8 mouse cellular contexts compared by ENCODE assay signal in genomic region chr11:60178506-60178905, GRCm38 (mm10). TPM values are rescaled to one million over a fixed set of nuclear protein-coding genes. Genes with fewer than 3 reads are reported as not detected.
DNase-seq lines count a peak whose midpoint lies in the region; ATAC-seq and TF ChIP-seq lines count a peak whose summit lies in the region.

No protein-coding gene starts in this region.

- no peak for TF ChIP-seq EP300 in heart, adult 2 months (IDR thresholded peaks at IDR 0.05; ENCODE audit: insufficient read depth, low read depth, low read length)

- no peak for ATAC-seq in heart, embryonic 15.5 days (replicated peaks; ENCODE audit: insufficient number of reproducible peaks, insufficient read depth, low FRiP score, low read depth)
- ATAC-seq in embryonic facial prominence, embryonic 12.5 days (ENCODE audit: insufficient number of reproducible peaks, insufficient read depth, low FRiP score, low TSS enrichment), result no peak
- ATAC-seq in neural tube, embryonic 13.5 days (ENCODE audit: low read depth), result no peak

- intact Hi-C loops in heart, adult 2 months (cut with DNase I), result no loop called here

- no peak overlapping the region for H3K4me3 ChIP-seq in heart, embryonic 15.5 days
- no peak overlapping the region for H3K4me3 ChIP-seq in heart, adult 2 months
- H3K4me3 ChIP-seq in embryonic facial prominence, embryonic 12.5 days, result no peak overlapping the region
- no peak overlapping the region for H3K4me3 ChIP-seq in neural tube, embryonic 13.5 days

- H3K9me3 ChIP-seq in heart, embryonic 15.5 days (replicated peaks), result no peaks in the 10 kb centered on the region
- H3K9me3 ChIP-seq in embryonic facial prominence, embryonic 12.5 days, result no peaks in the 10 kb centered on the region
- no peaks in the 10 kb centered on the region for H3K9me3 ChIP-seq in neural tube, embryonic 13.5 days

- H3K36me3 ChIP-seq in heart, embryonic 15.5 days, result no peaks in the 10 kb centered on the region
- H3K36me3 ChIP-seq in heart, adult 2 months (ENCODE audit: control insufficient read depth, insufficient read depth, low read length), result no peaks in the 10 kb centered on the region
- no peaks in the 10 kb centered on the region for H3K36me3 ChIP-seq in embryonic facial prominence, embryonic 12.5 days
- no peaks in the 10 kb centered on the region; the same call in 1 of the 2 replicates for H3K36me3 ChIP-seq in neural tube, embryonic 13.5 days

- no peaks in the 10 kb centered on the region for H3K27me3 ChIP-seq in heart, embryonic 15.5 days
- no peaks in the 10 kb centered on the region for H3K27me3 ChIP-seq in heart, adult 2 months (ENCODE audit: control insufficient read depth, insufficient read depth, low read length)
- H3K27me3 ChIP-seq in embryonic facial prominence, embryonic 12.5 days, result no peaks in the 10 kb centered on the region
- no peaks in the 10 kb centered on the region for H3K27me3 ChIP-seq in neural tube, embryonic 13.5 days

- H3K27ac ChIP-seq in heart, embryonic 15.5 days, result peak overlapping the region; percentile 99
- H3K27ac ChIP-seq in heart, adult 2 months, result no peak overlapping the region
- H3K27ac ChIP-seq in embryonic facial prominence, embryonic 12.5 days, result no peak overlapping the region
- H3K27ac ChIP-seq in neural tube, embryonic 13.5 days (replicated peaks), result peak overlapping the region; percentile 100

- TF ChIP-seq CTCF in heart, adult 2 months (IDR thresholded peaks at IDR 0.05), result no peak

- 0 out of 2 replicates have a peak overlapping the region, but pooled peaks have one; percentile 1 for H3K9ac ChIP-seq in heart, embryonic 15.5 days
- H3K9ac ChIP-seq in heart, adult 2 months (ENCODE audit: low read depth, low read length), result no peak overlapping the region
- no peak overlapping the region for H3K9ac ChIP-seq in embryonic facial prominence, embryonic 12.5 days
- H3K9ac ChIP-seq in neural tube, embryonic 13.5 days, result peak overlapping the region; percentile 93; the same call in 1 of the 2 replicates

- peak overlapping the region; percentile 98; the same call in 1 of the 2 replicates for H3K4me2 ChIP-seq in heart, embryonic 15.5 days
- 0 out of 2 replicates have a peak overlapping the region, but pooled peaks have one; percentile 93 for H3K4me2 ChIP-seq in embryonic facial prominence, embryonic 12.5 days (replicated peaks)
- peak overlapping the region; percentile 98; the same call in 1 of the 2 replicates for H3K4me2 ChIP-seq in neural tube, embryonic 13.5 days

- H3K4me1 ChIP-seq in heart, embryonic 15.5 days (replicated peaks), result peaks cover 96% of the 10 kb centered on the region
- H3K4me1 ChIP-seq in heart, adult 2 months (ENCODE audit: control insufficient read depth, insufficient read depth, low read length), result peaks cover 21% of the 10 kb centered on the region
- H3K4me1 ChIP-seq in embryonic facial prominence, embryonic 12.5 days, result peaks cover 75% of the 10 kb centered on the region
- peaks cover 98% of the 10 kb centered on the region for H3K4me1 ChIP-seq in neural tube, embryonic 13.5 days (replicated peaks)

- H3K79me2 ChIP-seq in heart, adult 2 months (replicated peaks; ENCODE audit: control insufficient read depth, insufficient read depth, low read length), result no peaks in the 10 kb centered on the region

- DNase-seq in heart, adult 2 months, result no peak
- peak; percentile 83 for DNase-seq in kidney, adult 9 months
- DNase-seq in retina, postnatal 1 day, result no peak
- no peak for DNase-seq in T-cell, adult 2 months (ENCODE audit: low spot score)
- DNase-seq in thymus, postnatal 36 days, result no peak

- TF ChIP-seq POLR2A in heart, adult 2 months (IDR thresholded peaks at IDR 0.05; ENCODE audit: insufficient read depth, low read depth, low read length), result no peak

RNA-seq across cellular contexts. Expression of gene Srebf1, which starts 43.9 kb away (rescaled TPM):
- 36.5 and 61.1 TPM in 2 replicates for polyA plus RNA-seq in heart, embryonic 15.5 days (2015; fragmentation: Nextera tagmentation; extraction: Ambion mirVana)
- 10 to 100 TPM; 25.3 to 35.4 TPM for total RNA-seq in heart, adult 2 months (2021)
- polyA plus RNA-seq in heart, adult 2 months (2012; rRNA removed), result 42.6 and 54.0 TPM in 2 replicates
- polyA plus RNA-seq in embryonic facial prominence, embryonic 12.5 days (2016; fragmentation: Nextera tagmentation; extraction: Ambion mirVana), result 54.8 and 56.6 TPM in 2 replicates
- polyA plus RNA-seq in neural tube, embryonic 13.5 days (2015; fragmentation: Nextera tagmentation; extraction: Ambion mirVana), result 30.6 and 38.5 TPM in 2 replicates

Comparison
In these comparisons a context has a peak if more than half of its experiments do, and no peak if none do; other contexts are left out.
1. H3K27ac ChIP-seq: peak in heart, embryonic 15.5 days (single experiment) and neural tube, embryonic 13.5 days (single experiment); none in heart, adult 2 months (single experiment) and embryonic facial prominence, embryonic 12.5 days (single experiment).
2. H3K9ac ChIP-seq: peak in heart, embryonic 15.5 days (single experiment) and neural tube, embryonic 13.5 days (single experiment); none in heart, adult 2 months (single experiment) and embryonic facial prominence, embryonic 12.5 days (single experiment).
3. Peak in every context shown above with its lines, with median percentiles within 50 percentile points of each other: H3K4me2 ChIP-seq.